Mouse (Mus musculus): ENCODE data around the gene Thegl.
"Not testable (repeated sequence)": the region's sequence is repeated elsewhere in the genome, so short reads cannot be mapped to it uniquely, and the experiment has no call there.

Gene Thegl

GRCm38 (mm10) chr5:77094510-77095491 is 79.0 kb downstream of the Thegl start:
- no peak for DNase-seq (ENCODE audit: low read depth, low spot score)

- DNase-seq (ENCODE audit: low read depth, low spot score): not testable (repeated sequence)
Observed at GRCm38 (mm10) chr5:77096194-77096593, 80.4 kb downstream of the Thegl start.

- no peak for DNase-seq (ENCODE audit: low read depth, low spot score)
Observed at GRCm38 (mm10) chr5:77097686-77098085, 81.9 kb downstream of the Thegl start.

- no peak for DNase-seq (ENCODE audit: low read depth, low spot score)
Observed at GRCm38 (mm10) chr5:77098874-77099273, 83.1 kb downstream of the Thegl start.

- no peak for DNase-seq (ENCODE audit: low read depth, low spot score)
Observed at GRCm38 (mm10) chr5:77099317-77099996, 83.6 kb downstream of the Thegl start.

- DNase-seq (ENCODE audit: low read depth, low spot score): no peak
Observed at GRCm38 (mm10) chr5:77099997-77100380, 84.2 kb downstream of the Thegl start.

GRCm38 (mm10) chr5:77100691-77101090 is 84.9 kb downstream of the Thegl start:
- DNase-seq (ENCODE audit: low read depth, low spot score): no peak

- no peak for DNase-seq (ENCODE audit: low read depth, low spot score)
Observed at GRCm38 (mm10) chr5:77102522-77103365, 86.9 kb downstream of the Thegl start.

- DNase-seq (ENCODE audit: low read depth, low spot score): no peak
Observed at GRCm38 (mm10) chr5:77107146-77107822, 91.5 kb downstream of the Thegl start.

GRCm38 (mm10) chr5:77108806-77109205 is 93.0 kb downstream of the Thegl start:
- no peak for DNase-seq (ENCODE audit: low read depth, low spot score)

- DNase-seq (ENCODE audit: low read depth, low spot score): no peak
Observed at GRCm38 (mm10) chr5:77109814-77110213, 94.0 kb downstream of the Thegl start.

All from retina, postnatal 7 days (tissue).